Mouse (Mus musculus): Measurements from ENCODE around the gene Mme. TPM values are rescaled to one million over a fixed set of nuclear protein-coding genes. Genes with fewer than 3 reads are reported as not detected.

Gene Mme
- 10.3 and 12.6 TPM in 2 replicates for polyA plus RNA-seq (2016; fragmentation: Nextera tagmentation; extraction: Ambion mirVana)

DNA sequence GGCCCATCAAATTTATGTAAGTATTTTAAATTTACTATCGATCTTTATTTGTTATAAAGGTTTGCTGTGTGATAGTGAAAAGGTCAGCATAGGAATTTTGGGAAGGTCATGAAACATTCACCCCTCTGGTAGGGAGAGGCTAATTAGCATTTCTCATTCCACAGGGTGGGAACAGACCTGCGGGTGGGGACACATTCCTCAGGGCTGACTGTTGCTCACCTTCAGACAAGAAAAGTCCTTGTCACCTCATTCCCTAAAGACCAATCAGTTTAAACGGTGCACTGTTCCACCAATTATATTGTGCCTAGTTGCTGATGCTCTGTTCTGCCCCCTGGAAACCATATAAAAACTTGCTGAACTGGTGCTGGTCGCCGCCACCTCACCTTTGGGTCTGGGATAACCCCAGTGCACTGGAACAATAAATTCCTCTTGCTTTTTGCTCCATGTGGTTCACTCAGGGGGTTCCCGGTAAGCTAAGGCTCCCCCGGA, at the start of gene Mme:
Gene Mme, plus strand, starts transcription at position 439 of the 489 bp plus-strand sequence.
- Histone ChIP-seq H3K27ac (replicated peaks) (no peak within 1 kb of the TSS), H3K9me3 (no peaks in the 10 kb centered on the region), H3K9ac (replicated peaks) (no peak within 1 kb of the TSS), H3K4me2 (replicated peaks) (no peak within 1 kb of the TSS), H3K27me3 (no peaks in the 10 kb centered on the region), H3K4me1 (no peaks in the 10 kb centered on the region), H3K4me3 (no peak within 1 kb of the TSS), H3K36me3 (no peaks in the 10 kb centered on the region)
- 89% methylated on average over 7 of the region's 7 CpGs for WGBS
- ATAC-seq (ENCODE audit: low FRiP score, low read depth): no peak

GRCm38 (mm10) chr3:63196565-63196964, 44.8 kb upstream of the Mme start:
- H3K4me3 ChIP-seq: no peak overlapping the region
- no peaks in the 10 kb centered on the region for H3K9me3 ChIP-seq
- H3K27ac ChIP-seq (replicated peaks): no peak overlapping the region
- H3K27me3 ChIP-seq: no peaks in the 10 kb centered on the region; the same call in 1 of the 2 replicates
- no peaks in the 10 kb centered on the region for H3K4me1 ChIP-seq
- no peak overlapping the region for H3K9ac ChIP-seq (replicated peaks)
- no peak for ATAC-seq (ENCODE audit: low FRiP score, low read depth)
- no peak overlapping the region for H3K4me2 ChIP-seq (replicated peaks)
- WGBS: 91% methylated on average over 3 of the region's 3 CpGs
- H3K36me3 ChIP-seq: no peaks in the 10 kb centered on the region

GRCm38 (mm10) chr3:63198026-63198425, 43.3 kb upstream of the Mme start:
- H3K4me2 ChIP-seq (replicated peaks): no peak overlapping the region
- no peaks in the 10 kb centered on the region for H3K36me3 ChIP-seq
- no peaks in the 10 kb centered on the region for H3K4me1 ChIP-seq
- H3K27me3 ChIP-seq: no peaks in the 10 kb centered on the region; the same call in 1 of the 2 replicates
- no peak overlapping the region for H3K4me3 ChIP-seq
- 94% methylated on average over 2 of the region's 2 CpGs for WGBS
- H3K27ac ChIP-seq (replicated peaks): no peak overlapping the region
- H3K9ac ChIP-seq (replicated peaks): no peak overlapping the region
- no peak for ATAC-seq (ENCODE audit: low FRiP score, low read depth)
- no peaks in the 10 kb centered on the region for H3K9me3 ChIP-seq

- ATAC-seq (ENCODE audit: low FRiP score, low read depth): no peak
- Histone ChIP-seq H3K4me1 (peaks cover 2% of the 10 kb centered on the region; the same call in 1 of the 2 replicates), H3K36me3 (no peaks in the 10 kb centered on the region), H3K9me3 (no peaks in the 10 kb centered on the region), H3K4me2 (replicated peaks) (no peak overlapping the region), H3K9ac (replicated peaks) (no peak overlapping the region), H3K27ac (replicated peaks) (no peak overlapping the region), H3K4me3 (no peak overlapping the region), H3K27me3 (no peaks in the 10 kb centered on the region)
- 88% methylated on average over 4 of the region's 4 CpGs for WGBS
Measured at GRCm38 (mm10) chr3:63221867-63222591, 19.3 kb upstream of the Mme start.

DNA sequence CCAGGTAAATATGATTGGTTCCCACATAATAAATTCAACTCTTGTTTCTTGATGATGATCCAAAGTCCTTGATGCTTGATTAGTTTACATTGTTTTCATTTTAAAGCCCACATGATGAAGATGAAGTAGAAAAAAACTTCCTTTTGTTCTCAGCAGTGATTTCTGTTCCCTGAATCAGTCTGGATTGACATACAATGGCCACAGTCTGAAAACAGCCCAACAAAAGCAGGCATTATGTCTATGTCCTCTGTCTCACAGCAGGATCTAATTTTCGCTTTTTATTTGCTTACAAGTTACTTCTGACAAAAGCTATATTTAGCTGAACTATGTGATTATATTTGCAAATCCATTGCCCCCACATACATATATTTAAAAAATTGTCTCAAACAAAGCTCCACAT, 17.7 kb upstream of the Mme start:
- H3K36me3 ChIP-seq: no peaks in the 10 kb centered on the region
- no peaks in the 10 kb centered on the region for H3K27me3 ChIP-seq
- 23% methylated on average over 1 of the region's 1 CpGs for WGBS
- H3K4me2 ChIP-seq (replicated peaks): no peak overlapping the region
- no peak overlapping the region for H3K27ac ChIP-seq (replicated peaks)
- no peak for ATAC-seq (ENCODE audit: low FRiP score, low read depth)
- no peaks in the 10 kb centered on the region for H3K9me3 ChIP-seq
- H3K4me1 ChIP-seq: peaks cover 2% of the 10 kb centered on the region; the same call in 1 of the 2 replicates
- H3K9ac ChIP-seq (replicated peaks): no peak overlapping the region
- H3K4me3 ChIP-seq: no peak overlapping the region

GRCm38 (mm10) chr3:63235957-63236356, 5.4 kb upstream of the Mme start:
- H3K4me3 ChIP-seq: no peak overlapping the region
- ATAC-seq (ENCODE audit: low FRiP score, low read depth): no peak
- WGBS: 58% methylated on average over 2 of the region's 2 CpGs

GRCm38 (mm10) chr3:63243721-63244120, 2.4 kb downstream of the Mme start:
- no peak for ATAC-seq (ENCODE audit: low FRiP score, low read depth)

More at GRCm38 (mm10) chr3:63235957-63236356, 5.4 kb upstream of the Mme start:
- H3K27ac ChIP-seq (replicated peaks): no peak overlapping the region
- no peaks in the 10 kb centered on the region for H3K27me3 ChIP-seq
- H3K36me3 ChIP-seq: no peaks in the 10 kb centered on the region
- no peak overlapping the region for H3K9ac ChIP-seq (replicated peaks)
- H3K4me2 ChIP-seq (replicated peaks): no peak overlapping the region
- no peaks in the 10 kb centered on the region for H3K4me1 ChIP-seq
- H3K9me3 ChIP-seq: no peaks in the 10 kb centered on the region

DNA sequence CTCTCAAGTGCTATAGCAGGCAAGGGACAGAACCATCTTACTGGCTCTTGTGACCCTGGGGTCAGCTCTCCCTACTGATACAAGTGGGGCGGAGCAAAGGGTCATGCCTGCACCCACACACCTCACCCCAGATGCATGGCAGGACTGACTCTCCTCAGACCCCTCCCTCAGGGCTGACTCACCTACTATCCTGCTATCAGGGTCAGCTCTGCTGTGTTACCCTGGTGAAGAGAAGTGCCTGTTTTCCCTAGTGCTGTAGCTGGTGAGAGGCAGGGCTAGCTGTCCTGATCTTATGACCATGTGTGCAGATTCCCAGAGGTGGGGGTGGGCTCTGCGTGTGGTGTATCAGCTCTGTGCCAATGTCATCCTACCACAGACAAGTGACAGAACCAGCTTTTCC, 30.8 kb downstream of the Mme start:
- H3K4me2 ChIP-seq (replicated peaks): no peak overlapping the region
- H3K9ac ChIP-seq (replicated peaks): no peak overlapping the region
- 0 out of 2 replicates have a peak, but pooled peaks have one; percentile 23 for ATAC-seq (ENCODE audit: low FRiP score, low read depth)
- no peaks in the 10 kb centered on the region for H3K27me3 ChIP-seq
- H3K27ac ChIP-seq (replicated peaks): no peak overlapping the region
- no peaks in the 10 kb centered on the region for H3K36me3 ChIP-seq
- H3K4me1 ChIP-seq: no peaks in the 10 kb centered on the region
- H3K9me3 ChIP-seq: no peaks in the 10 kb centered on the region
- no peak overlapping the region for H3K4me3 ChIP-seq
- WGBS: 93% methylated on average over 2 of the region's 2 CpGs

More at GRCm38 (mm10) chr3:63243721-63244120, 2.4 kb downstream of the Mme start:
- H3K4me2 ChIP-seq (replicated peaks): no peak overlapping the region
- H3K9ac ChIP-seq (replicated peaks): no peak overlapping the region
- no peak overlapping the region for H3K27ac ChIP-seq (replicated peaks)
- no peaks in the 10 kb centered on the region for H3K36me3 ChIP-seq
- H3K4me3 ChIP-seq: no peak overlapping the region
- no peaks in the 10 kb centered on the region for H3K9me3 ChIP-seq
- no peaks in the 10 kb centered on the region for H3K27me3 ChIP-seq
- no peaks in the 10 kb centered on the region for H3K4me1 ChIP-seq

GRCm38 (mm10) chr3:63294316-63294715, 53.0 kb downstream of the Mme start:
- H3K4me3 ChIP-seq: no peak overlapping the region
- no peaks in the 10 kb centered on the region for H3K9me3 ChIP-seq
- H3K9ac ChIP-seq (replicated peaks): no peak overlapping the region
- no peak overlapping the region for H3K27ac ChIP-seq (replicated peaks)
- 79% methylated on average over 6 of the region's 6 CpGs for WGBS
- peaks cover 4% of the 10 kb centered on the region; the same call in 1 of the 2 replicates for H3K4me1 ChIP-seq
- H3K27me3 ChIP-seq: peaks cover 19% of the 10 kb centered on the region
- no peak for ATAC-seq (ENCODE audit: low FRiP score, low read depth)
- H3K4me2 ChIP-seq (replicated peaks): no peak overlapping the region
- no peaks in the 10 kb centered on the region for H3K36me3 ChIP-seq

DNA sequence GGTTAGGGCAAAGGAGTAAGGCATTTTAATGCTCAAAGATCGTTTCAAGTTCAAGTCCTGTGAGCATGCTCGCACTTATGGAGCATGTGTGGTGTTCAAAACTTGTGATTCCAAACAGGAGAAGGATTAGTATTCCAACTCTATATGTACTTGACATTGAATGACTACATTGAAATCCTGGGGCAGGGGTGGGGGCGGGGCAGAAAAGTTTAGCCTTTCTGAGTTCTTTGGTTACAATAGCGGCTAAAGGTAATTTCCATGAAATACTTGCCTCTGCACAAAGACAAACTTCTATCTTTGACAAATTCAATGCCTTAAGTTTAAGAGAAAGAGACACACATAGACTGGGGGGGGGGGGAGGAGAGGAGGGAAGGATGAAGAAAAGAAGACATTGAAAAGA, 53.5 kb downstream of the Mme start:
- Histone ChIP-seq H3K36me3 (no peaks in the 10 kb centered on the region), H3K4me3 (peak overlapping the region; percentile 78), H3K9me3 (no peaks in the 10 kb centered on the region), H3K27me3 (peaks cover 19% of the 10 kb centered on the region), H3K9ac (replicated peaks) (no peak overlapping the region; the same call in 1 of the 2 replicates), H3K4me1 (peaks cover 4% of the 10 kb centered on the region; the same call in 1 of the 2 replicates), H3K4me2 (replicated peaks) (peak overlapping the region; percentile 100), H3K27ac (replicated peaks) (no peak overlapping the region)
- 37% methylated on average over 4 of the region's 4 CpGs for WGBS
- ATAC-seq (ENCODE audit: low FRiP score, low read depth): no peak

DNA sequence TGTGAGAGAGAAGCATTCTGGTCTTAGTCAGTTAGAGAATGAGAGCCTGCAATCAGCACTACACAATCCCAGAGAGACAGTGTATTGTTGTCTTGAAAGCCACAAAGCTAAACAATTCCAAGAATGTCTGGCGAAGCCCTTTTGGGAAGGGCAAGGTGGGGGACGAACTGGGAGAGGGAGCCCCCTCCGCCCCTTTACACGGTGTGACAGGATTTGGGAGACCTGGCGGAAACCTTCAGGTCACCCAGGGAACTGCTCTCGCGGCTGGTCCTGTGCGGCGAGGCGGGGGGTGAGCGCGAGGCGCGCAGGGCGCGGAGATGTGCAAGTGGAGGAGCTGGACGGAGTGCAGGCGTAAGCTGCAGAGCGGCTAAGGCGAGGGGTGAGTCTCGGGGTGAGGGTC, 53.9 kb downstream of the Mme start:
- H3K27ac ChIP-seq (replicated peaks): 0 out of 2 replicates have a peak overlapping the region, but pooled peaks have one; percentile 39
- ATAC-seq (ENCODE audit: low FRiP score, low read depth): peak; percentile 91
- WGBS: under 1% methylated on average over 21 of the region's 21 CpGs

GRCm38 (mm10) chr3:63295657-63296231, 54.4 kb downstream of the Mme start:
- peaks cover 19% of the 10 kb centered on the region for H3K27me3 ChIP-seq
- 0 out of 2 replicates have a peak overlapping the region, but pooled peaks have one; percentile 39 for H3K27ac ChIP-seq (replicated peaks)
- ATAC-seq (ENCODE audit: low FRiP score, low read depth): peak; percentile 88
- no peaks in the 10 kb centered on the region for H3K36me3 ChIP-seq
- H3K9ac ChIP-seq (replicated peaks): peak overlapping the region; percentile 57
- H3K9me3 ChIP-seq: no peaks in the 10 kb centered on the region
- WGBS: 0% methylated on average over 50 of the region's 54 CpGs
- peak overlapping the region; percentile 100 for H3K4me2 ChIP-seq (replicated peaks)
- peak overlapping the region; percentile 78 for H3K4me3 ChIP-seq
- peaks cover 4% of the 10 kb centered on the region; the same call in 1 of the 2 replicates for H3K4me1 ChIP-seq

More for the DNA sequence above, 53.9 kb downstream of the Mme start:
- peaks cover 4% of the 10 kb centered on the region; the same call in 1 of the 2 replicates for H3K4me1 ChIP-seq
- peak overlapping the region; percentile 57 for H3K9ac ChIP-seq (replicated peaks)
- peaks cover 19% of the 10 kb centered on the region for H3K27me3 ChIP-seq
- no peaks in the 10 kb centered on the region for H3K9me3 ChIP-seq
- H3K4me3 ChIP-seq: peak overlapping the region; percentile 78
- H3K36me3 ChIP-seq: no peaks in the 10 kb centered on the region
- H3K4me2 ChIP-seq (replicated peaks): peak overlapping the region; percentile 100
